Mouse (Mus musculus) kidney, postnatal 4 days (tissue): ENCODE results near the gene Sugp2.

ENCODE experiments used
- DNase-seq, 2 experiments: peaks; one replicate each; pipeline ENCODE4 v3.0.0; 2021; ENCODE audit warnings: mixed read lengths in 2 of 2

The Sugp2 gene

DNA sequence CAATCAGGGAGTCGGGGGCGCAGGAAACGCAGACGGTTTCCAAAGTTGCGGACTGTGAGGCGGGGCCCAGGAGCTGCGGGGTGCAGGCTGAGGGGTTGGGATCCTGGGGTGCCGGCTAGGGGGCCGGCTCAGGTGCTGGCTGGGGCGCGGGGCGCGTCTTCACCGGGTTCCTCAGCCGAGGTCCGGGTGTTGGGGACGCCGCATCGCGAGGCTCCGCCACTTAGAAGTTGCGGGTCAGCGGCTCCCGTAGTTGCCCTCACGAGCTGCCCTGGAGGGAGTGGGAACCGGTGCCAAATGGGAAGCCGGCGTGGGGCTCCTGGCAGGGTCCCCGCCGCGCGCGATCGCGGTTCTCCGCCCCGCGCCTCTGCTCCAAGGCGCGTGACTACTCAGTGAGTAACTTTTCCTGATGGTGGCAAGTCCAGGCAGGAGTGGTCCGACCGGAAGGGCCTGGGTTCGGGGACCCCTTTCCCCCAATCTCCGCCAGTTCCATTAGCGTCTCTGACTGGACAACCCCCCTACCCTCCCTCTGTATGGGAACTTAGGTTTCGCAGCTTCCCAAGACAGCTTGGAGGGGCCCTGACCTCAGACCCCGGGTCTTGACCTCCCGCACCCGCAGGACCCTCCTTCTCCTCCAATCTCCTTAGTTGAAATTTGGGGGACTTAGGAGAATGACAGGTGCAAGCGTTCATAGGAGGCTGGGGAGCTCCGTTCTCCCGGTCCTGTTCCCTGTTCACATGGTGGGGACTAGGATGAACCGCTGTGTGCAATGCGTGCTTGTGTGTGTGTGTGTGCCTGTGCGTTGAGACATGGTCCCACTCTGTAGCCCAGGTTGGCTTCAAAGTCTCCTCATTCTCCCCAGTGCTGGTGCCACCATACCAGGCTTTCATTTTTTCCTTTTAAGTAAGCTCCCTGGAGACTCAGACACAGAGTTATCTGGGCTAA is 49.4 kb downstream of the Sugp2 start:
- peak in 1 of 2 experiments; percentile 45 for DNase-seq

- no peak for DNase-seq
Measured at GRCm38 (mm10) chr8:70284421-70284820, 50.4 kb downstream of the Sugp2 start.

- no peak for DNase-seq
Measured at GRCm38 (mm10) chr8:70285304-70285703, 51.3 kb downstream of the Sugp2 start.

DNA sequence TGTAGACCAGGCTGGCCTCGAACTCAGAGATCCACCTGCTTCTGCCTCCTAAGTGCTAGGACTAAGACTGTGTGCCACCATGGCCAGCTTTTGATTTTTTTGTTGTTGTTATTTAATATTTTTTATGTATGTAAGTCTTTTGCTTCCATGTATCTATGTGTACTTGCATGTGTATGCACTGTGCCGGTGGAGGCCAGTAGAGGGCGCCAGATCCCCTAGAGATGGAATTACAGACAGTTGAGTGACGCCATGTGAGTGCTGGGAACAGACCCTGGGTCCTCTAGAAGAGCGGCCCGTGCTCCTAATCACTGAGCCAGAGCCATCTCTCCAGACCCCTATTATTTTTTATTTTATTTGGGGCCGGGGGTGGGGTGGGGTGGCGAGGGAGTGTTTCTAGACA is 52.7 kb downstream of the Sugp2 start:
- DNase-seq: no peak

DNA sequence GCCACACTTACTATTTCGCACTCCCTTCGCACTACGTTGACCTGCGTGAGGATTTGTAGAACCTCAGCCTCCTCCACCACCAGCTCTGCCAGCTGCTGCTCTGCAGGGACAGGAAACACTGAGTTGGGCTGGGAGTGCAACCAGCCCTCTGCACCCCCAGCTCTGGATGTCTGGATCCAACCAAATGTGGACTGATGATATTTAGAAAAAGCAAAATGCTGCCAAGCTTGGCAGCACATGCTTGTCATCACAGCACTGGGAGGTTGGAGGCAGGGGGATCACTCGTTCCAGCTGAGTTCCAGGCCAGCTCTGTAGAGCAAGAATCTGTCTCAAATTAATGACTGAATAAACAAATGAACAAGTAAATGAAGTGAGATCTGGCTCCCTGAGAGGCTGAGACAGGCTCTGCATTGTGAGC is 60.0 kb downstream of the Sugp2 start:
- DNase-seq: no peak

DNA sequence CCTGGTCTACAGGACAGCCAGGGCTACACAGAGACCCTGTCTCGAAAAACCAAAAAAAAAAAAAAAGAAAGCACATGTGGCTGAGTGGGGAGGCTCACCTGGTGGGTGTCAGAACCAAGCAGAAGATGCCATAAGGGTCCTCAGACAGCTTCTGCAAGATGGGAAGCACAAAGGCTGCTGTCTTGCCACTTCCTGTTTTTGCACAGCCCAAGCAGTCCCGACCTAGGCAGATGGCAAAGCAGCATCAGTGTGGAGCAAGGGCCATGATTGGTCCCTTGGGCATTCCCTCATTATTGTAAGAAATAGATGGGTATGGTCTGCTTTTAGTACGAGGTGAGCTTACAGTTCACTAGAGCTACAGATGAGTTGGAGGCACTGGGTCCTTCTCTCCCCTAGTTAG is 66.9 kb downstream of the Sugp2 start:
- no peak for DNase-seq

GRCm38 (mm10) chr8:70302358-70302890 is 68.4 kb downstream of the Sugp2 start, which contains the start of the genes Ddx49 and Cope:
Gene Ddx49 (minus strand): TSS chr8:70302489.
Gene Cope (plus strand): TSS chr8:70302518.
- peak; percentile 96 to 97 for DNase-seq

GRCm38 (mm10) chr8:70302901-70303300 is 68.9 kb downstream of the Sugp2 start:
- no peak for DNase-seq

DNA sequence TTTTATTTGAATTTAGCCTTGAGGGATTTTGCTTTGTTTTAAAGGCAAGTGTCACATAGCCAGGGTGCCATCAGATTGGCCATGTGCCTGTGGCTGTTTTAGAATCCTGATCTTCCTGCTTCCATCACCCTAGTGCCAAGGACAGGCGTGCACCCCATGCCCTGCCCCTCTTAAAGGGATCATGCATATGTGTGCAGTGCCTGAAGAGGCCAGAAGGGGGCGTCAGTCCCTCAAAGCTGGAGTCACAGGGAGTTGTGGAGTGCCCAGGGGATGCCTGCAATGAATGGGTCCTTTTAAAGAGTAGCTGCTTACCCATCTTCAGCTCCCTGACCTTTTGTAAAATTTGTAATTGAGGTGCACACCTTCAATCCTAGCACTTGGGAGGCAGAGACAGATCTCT is 75.3 kb downstream of the Sugp2 start:
- peak in 1 of 2 experiments; percentile 61 for DNase-seq

DNA sequence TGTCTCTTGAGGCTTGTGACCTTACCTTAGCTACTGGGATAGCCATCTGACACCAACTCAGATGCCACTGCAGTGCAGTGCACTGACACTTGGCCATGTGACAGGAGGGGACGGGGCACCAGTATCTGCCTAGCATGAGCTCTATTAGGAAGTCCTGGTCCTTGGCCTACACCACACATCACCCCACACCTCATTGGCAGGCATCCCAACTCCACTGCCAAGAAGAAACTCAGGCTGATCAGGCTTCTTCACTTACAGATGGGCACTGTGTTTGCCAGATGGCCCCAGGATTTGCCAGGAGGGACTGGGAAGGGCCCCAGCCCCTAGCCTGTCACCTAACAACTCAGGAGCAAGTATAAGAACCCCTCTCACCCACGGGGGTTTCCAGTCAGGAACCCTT is 79.4 kb downstream of the Sugp2 start:
- DNase-seq: no peak

DNA sequence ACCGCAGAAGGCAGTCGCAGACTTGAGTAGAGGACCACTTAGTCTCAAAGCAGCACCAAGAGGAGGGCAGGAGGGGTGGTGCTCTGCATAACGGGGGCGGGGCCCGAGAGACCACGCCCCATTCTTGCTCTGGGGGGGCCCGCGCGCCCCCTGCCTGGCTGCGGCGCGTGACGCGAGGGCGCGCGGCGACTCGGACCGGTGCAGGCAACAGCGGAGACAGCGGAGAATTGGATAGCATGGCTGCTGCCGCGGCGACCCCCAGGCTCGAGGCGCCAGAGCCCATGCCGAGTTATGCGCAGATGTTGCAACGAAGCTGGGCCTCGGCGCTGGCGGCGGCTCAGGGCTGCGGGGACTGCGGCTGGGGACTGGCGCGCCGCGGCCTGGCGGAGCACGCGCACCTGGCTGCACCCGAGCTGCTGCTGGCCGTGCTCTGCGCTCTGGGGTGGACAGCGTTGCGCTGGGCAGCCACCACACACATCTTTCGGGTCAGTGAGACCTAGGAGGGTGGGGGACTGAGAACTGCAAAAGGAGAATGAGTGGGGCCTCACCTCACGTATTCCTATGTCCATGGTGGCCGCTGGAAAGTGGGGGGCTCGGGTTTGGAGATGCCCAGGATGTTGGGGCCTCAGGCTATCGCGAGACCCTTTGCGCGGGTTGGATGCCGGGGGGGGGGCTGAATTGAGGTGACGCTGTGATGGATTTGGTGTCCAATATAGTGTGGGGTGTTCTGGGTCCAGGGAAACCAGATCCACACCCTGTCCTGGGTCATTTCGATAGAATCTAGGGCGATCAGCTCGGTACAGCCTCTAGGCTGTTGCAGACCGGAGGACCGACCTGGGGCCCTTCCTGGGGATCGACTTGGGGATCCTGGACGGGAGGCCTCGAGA is 81.8 kb downstream of the Sugp2 start, which contains the start of gene Cers1:
TSS of gene Cers1 (plus strand) at position 152 of the 887 bp plus-strand sequence.
- peak; percentile 79 to 85 for DNase-seq

DNA sequence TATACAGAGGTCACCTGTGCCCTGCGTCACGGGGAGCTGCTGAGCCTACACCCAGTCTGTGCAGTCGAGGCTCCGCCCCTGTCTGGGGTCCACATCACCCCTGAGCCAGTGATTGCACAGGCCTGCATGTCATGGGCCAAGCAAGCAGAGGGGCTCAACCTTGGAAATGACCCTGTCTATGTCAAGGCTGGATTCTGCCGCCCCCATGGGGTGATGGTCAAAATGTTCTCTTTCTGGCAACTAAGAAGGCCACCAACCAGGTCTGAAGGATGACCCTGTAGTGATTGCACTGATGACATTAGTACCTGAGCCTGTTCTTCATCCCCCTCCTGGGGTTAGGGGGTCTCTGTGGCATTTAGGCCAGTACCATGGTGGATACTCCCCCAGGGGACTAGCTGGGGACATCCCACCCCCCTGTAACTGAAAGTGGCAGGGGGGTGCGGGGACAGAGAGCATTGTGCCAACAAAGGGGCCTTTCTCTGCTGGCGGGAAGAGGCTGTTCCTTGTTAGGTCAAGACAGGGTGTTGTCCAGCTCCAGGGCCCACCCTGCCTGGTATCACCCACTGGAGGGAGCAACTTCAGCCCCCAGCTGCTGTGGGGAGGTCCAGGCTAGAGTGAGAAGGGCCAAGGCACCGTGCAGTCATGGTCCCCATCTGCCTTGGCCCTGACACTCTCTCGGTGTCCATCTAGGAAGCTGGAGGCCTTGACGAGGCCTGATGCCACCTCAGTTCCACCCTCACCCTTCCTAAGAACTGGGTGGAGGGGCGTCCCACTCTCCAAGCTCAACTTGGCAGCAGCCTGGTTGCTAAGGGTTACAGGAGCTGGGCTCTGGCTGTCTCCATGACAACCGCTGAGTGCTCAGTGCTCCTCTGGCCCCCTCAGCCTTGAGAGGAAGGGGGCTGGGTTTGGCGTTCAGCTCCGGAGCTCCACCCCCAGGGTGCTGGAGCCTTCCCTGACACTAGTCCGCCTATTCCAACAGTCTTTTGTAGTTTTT is 82.8 kb downstream of the Sugp2 start:
- DNase-seq: peak; percentile 68 to 80

DNA sequence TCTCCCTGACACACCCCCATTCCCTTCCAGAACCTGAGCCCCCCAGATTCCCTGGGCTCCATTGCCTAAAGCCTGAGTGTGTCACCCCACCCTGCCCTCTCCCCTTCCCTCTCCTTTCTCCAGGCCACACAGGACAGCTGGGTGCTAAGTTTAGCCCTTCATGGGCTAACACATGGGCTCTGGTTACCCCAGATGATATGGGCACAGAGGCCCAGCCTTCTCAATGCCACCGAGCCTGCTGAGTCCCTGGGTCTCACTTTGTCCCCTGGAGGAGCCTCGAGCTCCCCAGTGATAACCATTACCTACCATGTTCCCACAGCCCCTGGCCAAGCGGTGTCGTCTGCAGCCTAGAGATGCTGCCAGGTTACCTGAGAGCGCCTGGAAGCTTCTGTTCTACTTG is 83.8 kb downstream of the Sugp2 start:
- no peak for DNase-seq

DNA sequence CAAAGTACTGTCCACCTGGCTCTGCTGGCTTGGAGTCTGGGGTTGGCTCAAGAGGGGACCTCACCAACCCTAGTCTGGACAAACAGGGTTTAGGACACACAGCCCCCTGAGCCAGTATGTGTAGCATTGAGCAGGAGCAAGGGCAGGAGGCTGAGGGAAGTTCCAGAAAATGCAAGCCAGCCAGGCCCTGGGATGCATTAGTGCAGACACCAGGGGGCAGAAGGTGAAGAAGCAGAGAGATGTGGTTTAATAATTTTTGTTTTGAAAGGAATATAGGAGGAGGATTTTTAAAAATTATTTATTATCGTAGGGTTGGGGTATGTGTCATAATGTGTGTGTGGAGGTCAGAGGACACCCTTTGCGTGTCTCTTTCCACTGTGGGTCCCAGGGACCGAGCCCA is 89.7 kb downstream of the Sugp2 start:
- DNase-seq: no peak

DNA sequence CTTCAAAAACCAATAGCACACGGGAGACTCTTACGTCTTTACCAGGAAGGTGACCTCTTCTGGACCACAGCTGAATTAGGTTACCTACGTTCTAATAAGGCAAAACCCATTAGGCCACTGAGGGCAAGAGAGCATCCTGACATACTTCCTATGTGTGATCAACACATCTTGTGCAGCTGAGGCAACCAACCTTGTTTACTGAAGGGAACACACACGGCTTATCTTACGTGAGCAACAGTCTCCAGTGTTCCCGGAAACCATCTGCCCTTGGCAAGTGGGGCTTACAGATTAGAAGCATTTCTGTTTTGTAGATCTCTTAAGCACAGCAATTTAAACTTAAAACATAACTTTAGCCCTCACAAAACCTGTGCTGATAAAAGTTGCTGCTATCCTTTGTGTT is 93.5 kb downstream of the Sugp2 start:
- DNase-seq: no peak

GRCm38 (mm10) chr8:70329124-70329834 is 95.3 kb downstream of the Sugp2 start, which contains the start of gene Gdf1:
Gene Gdf1 (plus strand): TSS chr8:70329817.
- DNase-seq: peak; percentile 31 to 47
